Mouse (Mus musculus) embryonic facial prominence, embryonic 15.5 days (tissue): ENCODE measurements at regions not wholly inside any gene's neighbourhood (a gene's known extent, or its start where the extent isn't known, plus 50 kb on each side); places are given as distances from the start of the nearest gene placed in this dataset.

Experiments
- ATAC-seq: fragments of 200-750 bp; cut with Nextera tagmentation; 2 replicates; pipeline ENCODE4 v1.8.0; 2017; ENCODE audit warnings: low read depth, moderate TSS enrichment; ENCODE audit not compliant: insufficient number of reproducible peaks, low FRiP score, low TSS enrichment
- H3K27ac ChIP-seq: fragments of 300-500 bp; sonication (generic); replicated peaks from 2 replicates; pipeline ENCODE4 v1.5.1; 2015; ENCODE audit warnings: mild to moderate bottlenecking, inconsistent platforms
- H3K27me3 ChIP-seq: fragments of 300-500 bp; sonication (generic); 2 replicates; pipeline ENCODE4 v1.6.1; 2015; ENCODE audit warnings: inconsistent platforms
- H3K36me3 ChIP-seq: fragments of 300-500 bp; sonication (generic); 2 replicates; pipeline ENCODE4 v1.6.1; 2015; ENCODE audit warnings: mild to moderate bottlenecking, inconsistent platforms
- H3K4me1 ChIP-seq: fragments of 300-500 bp; sonication (generic); 2 replicates; pipeline ENCODE4 v1.6.1; 2015; ENCODE audit warnings: inconsistent platforms
- H3K4me2 ChIP-seq: fragments of 300-500 bp; sonication (generic); replicated peaks from 2 replicates; pipeline ENCODE4 v1.6.1; 2015; ENCODE audit warnings: mild to moderate bottlenecking, inconsistent platforms
- H3K4me3 ChIP-seq: fragments of 300-500 bp; sonication (generic); replicated peaks from 2 replicates; pipeline ENCODE4 v1.5.1; 2015; ENCODE audit warnings: mild to moderate bottlenecking, inconsistent platforms
- H3K9ac ChIP-seq: fragments of 300-500 bp; sonication (generic); 2 replicates; pipeline ENCODE4 v1.6.1; 2015; ENCODE audit warnings: inconsistent platforms
- H3K9me3 ChIP-seq: fragments of 300-500 bp; sonication (generic); replicated peaks from 2 replicates; pipeline ENCODE4 v1.6.1; 2016; ENCODE audit warnings: inconsistent platforms
- WGBS: fragments of 180-500 bp; shearing (Covaris S2); methylation state at CpG from one replicate; pipeline ENCODE4 v1.1.7; 2015; 5-methylcytosine and 5-hydroxymethylcytosine counted together

DNA sequence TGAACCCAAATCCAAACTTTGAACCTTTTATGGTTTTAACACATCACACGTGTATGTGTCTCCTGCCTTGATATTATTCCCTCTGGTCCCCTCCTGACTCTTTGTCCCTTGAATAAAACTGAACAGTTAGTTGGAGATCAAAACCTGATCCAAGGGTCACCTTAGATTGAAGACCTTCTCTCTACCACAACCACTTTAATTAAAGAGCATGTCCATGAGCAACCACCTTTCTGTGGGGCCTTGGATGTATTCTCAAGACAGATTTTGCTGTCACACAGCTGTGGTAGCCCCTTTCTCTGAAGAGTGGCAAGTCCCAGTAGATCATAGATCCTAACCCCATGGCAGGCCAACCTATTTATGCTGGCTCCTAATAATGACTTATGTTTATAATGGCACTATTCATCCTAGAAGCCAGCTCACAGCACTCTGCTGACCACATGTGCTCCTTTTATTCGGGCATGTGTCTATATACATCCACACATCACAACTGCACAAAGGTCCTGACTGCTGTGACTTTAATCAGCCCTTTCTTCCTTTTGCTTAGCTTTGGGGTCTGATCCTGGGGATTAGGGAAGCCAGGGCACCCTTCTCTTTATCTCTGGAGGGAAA, 536.8 kb upstream of the Tenm2 start:
- Histone ChIP-seq H3K9me3 (no peaks in the 10 kb centered on the region), H3K9ac (no peak overlapping the region), H3K36me3 (no peaks in the 10 kb centered on the region), H3K27ac (no peak overlapping the region), H3K4me1 (no peaks in the 10 kb centered on the region), H3K4me3 (no peak overlapping the region), H3K4me2 (no peak overlapping the region), H3K27me3 (no peaks in the 10 kb centered on the region)
- no peak for ATAC-seq
- WGBS, result 58% methylated on average over 2 of the region's 2 CpGs

- H3K4me2 ChIP-seq, result no peak overlapping the region
- 65% methylated on average over 3 of the region's 3 CpGs for WGBS
- H3K27me3 ChIP-seq, result no peaks in the 10 kb centered on the region
- no peak overlapping the region for H3K9ac ChIP-seq
- no peak overlapping the region for H3K4me3 ChIP-seq
- H3K4me1 ChIP-seq, result no peaks in the 10 kb centered on the region
- no peak overlapping the region for H3K27ac ChIP-seq
- no peaks in the 10 kb centered on the region for H3K36me3 ChIP-seq
- no peaks in the 10 kb centered on the region for H3K9me3 ChIP-seq
- no peak for ATAC-seq
These were observed 535.1 kb upstream of the Tenm2 start for GRCm38 (mm10) chr11:37770881-37771280.

GRCm38 (mm10) chr11:37768121-37768520, 532.4 kb upstream of the Tenm2 start:
- no peak for ATAC-seq
- Histone ChIP-seq H3K4me3 (no peak overlapping the region), H3K27ac (no peak overlapping the region), H3K9me3 (no peaks in the 10 kb centered on the region), H3K4me2 (no peak overlapping the region), H3K4me1 (no peaks in the 10 kb centered on the region), H3K36me3 (no peaks in the 10 kb centered on the region), H3K27me3 (no peaks in the 10 kb centered on the region), H3K9ac (no peak overlapping the region)
- 51% methylated on average over 3 of the region's 3 CpGs for WGBS

GRCm38 (mm10) chr11:37735992-37736391, 500.2 kb upstream of the Tenm2 start:
- no peak overlapping the region for H3K4me2 ChIP-seq
- H3K9me3 ChIP-seq, result no peaks in the 10 kb centered on the region
- H3K36me3 ChIP-seq, result no peaks in the 10 kb centered on the region
- no peaks in the 10 kb centered on the region for H3K4me1 ChIP-seq
- no peak overlapping the region for H3K4me3 ChIP-seq
- no peaks in the 10 kb centered on the region for H3K27me3 ChIP-seq
- no peak overlapping the region for H3K27ac ChIP-seq
- ATAC-seq, result no peak
- no peak overlapping the region for H3K9ac ChIP-seq

DNA sequence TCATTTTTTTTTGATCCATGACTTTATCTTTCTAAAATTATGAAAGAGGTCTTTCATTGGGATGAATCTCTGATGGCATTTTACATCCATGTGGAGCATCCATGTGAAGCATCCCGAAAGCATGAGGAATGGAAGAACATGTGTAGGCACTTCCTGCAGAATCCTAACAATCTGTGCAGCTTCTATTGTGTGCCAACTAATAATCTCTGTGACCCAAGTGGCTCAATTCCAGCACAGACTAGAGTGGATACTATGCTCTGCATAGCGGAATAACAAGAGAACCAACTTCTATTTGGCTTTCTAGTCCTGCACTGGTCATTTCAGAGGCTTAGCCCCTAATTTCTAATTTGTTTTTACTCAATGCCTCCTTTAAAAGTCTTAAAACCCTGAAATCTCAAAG, 499.7 kb upstream of the Tenm2 start:
- H3K4me1 ChIP-seq, result no peaks in the 10 kb centered on the region
- no peak for ATAC-seq
- no peak overlapping the region for H3K27ac ChIP-seq
- no peak overlapping the region for H3K9ac ChIP-seq
- H3K4me3 ChIP-seq, result no peak overlapping the region
- H3K9me3 ChIP-seq, result no peaks in the 10 kb centered on the region
- no peaks in the 10 kb centered on the region for H3K27me3 ChIP-seq
- WGBS, result 75% methylated on average over 2 of the region's 2 CpGs
- no peaks in the 10 kb centered on the region for H3K36me3 ChIP-seq
- no peak overlapping the region for H3K4me2 ChIP-seq

DNA sequence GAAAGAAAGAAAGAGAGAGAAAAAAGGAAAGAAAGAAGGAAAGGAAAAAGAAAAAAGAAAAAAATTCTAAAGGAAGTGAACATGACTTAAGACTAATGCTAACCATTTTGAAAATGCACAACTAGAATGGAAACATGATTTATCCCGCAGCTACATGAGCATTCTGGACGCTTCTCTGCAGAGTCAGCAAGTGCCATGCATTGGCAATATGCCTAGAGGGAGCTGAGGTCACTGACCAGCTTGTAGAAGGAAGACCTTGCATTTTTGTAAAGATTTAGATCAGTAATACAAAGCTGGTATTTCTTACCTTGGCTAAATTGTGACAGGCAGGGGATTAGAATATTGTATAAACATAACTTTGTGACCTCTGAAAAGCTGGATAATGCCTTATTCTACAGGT, 461.2 kb upstream of the Tenm2 start:
- Histone ChIP-seq H3K9ac (no peak overlapping the region), H3K4me2 (no peak overlapping the region), H3K27ac (no peak overlapping the region), H3K4me1 (no peaks in the 10 kb centered on the region), H3K36me3 (no peaks in the 10 kb centered on the region), H3K27me3 (no peaks in the 10 kb centered on the region), H3K9me3 (no peaks in the 10 kb centered on the region), H3K4me3 (no peak overlapping the region)
- WGBS, result 48% methylated on average over 2 of the region's 2 CpGs
- ATAC-seq, result no peak

DNA sequence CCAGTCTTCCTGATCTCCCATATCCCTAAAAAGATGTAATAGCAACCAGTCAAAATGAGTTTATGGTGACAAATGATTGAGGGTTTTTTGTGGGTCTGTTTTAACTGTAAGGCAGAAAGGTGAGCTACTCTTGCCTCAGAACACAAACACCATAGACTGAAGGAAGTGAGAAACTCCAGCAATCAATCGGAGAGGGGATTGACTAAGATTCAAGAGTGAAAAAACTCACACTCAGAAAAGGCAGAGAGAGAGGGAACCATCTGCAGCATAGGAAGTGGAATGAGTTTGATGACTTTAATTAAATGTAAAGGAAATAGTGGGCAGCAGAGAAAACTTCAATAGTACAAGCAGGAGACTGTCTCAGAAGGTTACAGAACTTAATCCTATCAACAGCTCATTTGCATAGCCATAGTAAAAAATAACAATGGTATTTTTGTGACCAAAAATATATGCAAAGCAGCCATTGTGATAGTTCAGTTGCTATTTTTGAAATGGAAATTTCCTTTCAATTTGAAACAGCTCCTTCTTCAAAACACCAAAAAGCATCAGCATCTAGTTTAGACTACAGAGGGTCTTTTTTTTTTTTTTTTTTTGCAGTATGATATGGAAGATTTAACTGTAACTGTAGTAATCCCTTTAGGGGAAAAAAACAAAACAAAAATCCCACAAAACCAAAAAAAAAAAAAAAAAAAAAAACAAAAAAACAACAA, 442.9 kb upstream of the Tenm2 start:
- Histone ChIP-seq H3K4me1 (no peaks in the 10 kb centered on the region), H3K4me3 (no peak overlapping the region), H3K27ac (no peak overlapping the region), H3K4me2 (no peak overlapping the region), H3K9ac (no peak overlapping the region), H3K9me3 (no peaks in the 10 kb centered on the region), H3K36me3 (no peaks in the 10 kb centered on the region), H3K27me3 (no peaks in the 10 kb centered on the region)
- ATAC-seq, result no peak
- WGBS, result 64% methylated on average over 1 of the region's 1 CpGs

DNA sequence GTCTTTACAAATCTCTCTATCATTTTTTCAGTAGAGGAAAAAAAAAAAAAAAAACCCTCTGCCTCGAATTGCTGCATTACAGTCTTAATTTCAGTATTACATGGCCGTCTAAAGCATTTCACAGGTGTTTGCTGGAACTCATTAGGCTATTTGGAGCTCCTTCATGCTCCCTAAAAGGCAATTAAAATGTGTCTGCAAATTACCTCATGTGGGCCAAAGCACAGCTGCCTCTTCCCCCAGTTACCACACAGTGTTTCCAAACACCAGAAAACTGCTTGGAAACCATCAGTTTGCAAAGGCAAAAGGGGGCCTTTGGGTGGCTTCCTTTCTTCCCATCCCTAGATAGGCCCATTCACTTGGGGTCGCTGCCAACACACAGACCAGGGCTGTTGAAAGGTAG, 435.6 kb upstream of the Tenm2 start:
- H3K27me3 ChIP-seq, result no peaks in the 10 kb centered on the region
- ATAC-seq, result no peak
- H3K9ac ChIP-seq, result no peak overlapping the region
- H3K27ac ChIP-seq, result no peak overlapping the region
- 38% methylated on average over 3 of the region's 3 CpGs for WGBS
- no peak overlapping the region for H3K4me3 ChIP-seq
- no peak overlapping the region for H3K4me2 ChIP-seq
- no peaks in the 10 kb centered on the region for H3K4me1 ChIP-seq
- no peaks in the 10 kb centered on the region for H3K9me3 ChIP-seq
- no peaks in the 10 kb centered on the region for H3K36me3 ChIP-seq

- Histone ChIP-seq H3K36me3 (no peaks in the 10 kb centered on the region), H3K4me3 (no peak overlapping the region), H3K4me1 (no peaks in the 10 kb centered on the region), H3K27ac (no peak overlapping the region), H3K4me2 (no peak overlapping the region), H3K9ac (no peak overlapping the region), H3K9me3 (no peaks in the 10 kb centered on the region), H3K27me3 (no peaks in the 10 kb centered on the region)
- no peak for ATAC-seq
- 50% methylated on average over 1 of the region's 1 CpGs for WGBS
These were observed 431.2 kb upstream of the Tenm2 start for GRCm38 (mm10) chr11:37666925-37667324.

DNA sequence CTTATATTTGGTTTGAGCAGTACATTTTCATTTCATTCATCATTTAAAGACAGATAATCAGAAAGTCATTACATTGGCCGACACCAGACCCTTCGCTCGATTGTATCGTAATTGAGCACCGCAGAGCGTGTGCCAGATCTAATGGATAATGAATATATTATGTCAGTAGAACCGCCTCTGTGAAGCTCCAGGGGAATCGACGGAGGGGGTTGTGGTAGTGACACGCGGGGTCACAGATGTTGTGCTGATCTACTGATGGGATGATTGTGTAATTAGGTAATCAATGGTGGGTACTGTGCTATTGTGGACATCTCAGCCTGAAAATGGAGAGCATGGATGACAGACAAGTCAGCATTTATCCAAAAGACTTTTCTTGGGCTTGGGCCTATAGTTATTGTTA, 414.3 kb upstream of the Tenm2 start:
- Histone ChIP-seq H3K36me3 (no peaks in the 10 kb centered on the region), H3K4me3 (no peak overlapping the region), H3K4me1 (no peaks in the 10 kb centered on the region), H3K4me2 (no peak overlapping the region), H3K9ac (no peak overlapping the region), H3K27ac (no peak overlapping the region), H3K27me3 (no peaks in the 10 kb centered on the region), H3K9me3 (no peaks in the 10 kb centered on the region)
- ATAC-seq, result no peak
- WGBS, result 71% methylated on average over 11 of the region's 11 CpGs

- H3K9ac ChIP-seq, result no peak overlapping the region
- WGBS, result 78% methylated on average over 2 of the region's 2 CpGs
- no peak overlapping the region for H3K4me2 ChIP-seq
- no peaks in the 10 kb centered on the region for H3K27me3 ChIP-seq
- no peak for ATAC-seq
- H3K4me3 ChIP-seq, result no peak overlapping the region
- no peaks in the 10 kb centered on the region for H3K9me3 ChIP-seq
- H3K36me3 ChIP-seq, result no peaks in the 10 kb centered on the region
- no peak overlapping the region for H3K27ac ChIP-seq
- no peaks in the 10 kb centered on the region for H3K4me1 ChIP-seq
These were observed 387.5 kb upstream of the Tenm2 start for GRCm38 (mm10) chr11:37623290-37623689.

GRCm38 (mm10) chr11:37600533-37600932, 364.8 kb upstream of the Tenm2 start:
- no peaks in the 10 kb centered on the region for H3K4me1 ChIP-seq
- H3K4me3 ChIP-seq, result no peak overlapping the region
- no peak for ATAC-seq
- 48% methylated on average over 1 of the region's 1 CpGs for WGBS
- H3K27me3 ChIP-seq, result no peaks in the 10 kb centered on the region
- H3K36me3 ChIP-seq, result no peaks in the 10 kb centered on the region
- H3K27ac ChIP-seq, result no peak overlapping the region
- H3K9me3 ChIP-seq, result no peaks in the 10 kb centered on the region
- H3K4me2 ChIP-seq, result no peak overlapping the region
- no peak overlapping the region for H3K9ac ChIP-seq
